8 mouse cellular contexts compared by ENCODE assay signal in genomic region chr8:78820673-78821310, GRCm38 (mm10). TPM values are rescaled to one million over a fixed set of nuclear protein-coding genes. Genes with fewer than 3 reads are reported as not detected.
DNase-seq lines count a peak whose midpoint lies in the region; ATAC-seq lines count a peak whose summit lies in the region.

Lsm6 (minus strand) TSS chr8:78821140.

- WGBS in heart, embryonic 10.5 days = under 1% methylated on average over 65 of the region's 70 CpGs
- WGBS in kidney, embryonic 15.5 days = under 1% methylated on average over 63 of the region's 70 CpGs

- H3K4me3 ChIP-seq in heart, embryonic 10.5 days = peak within 1 kb of the TSS; percentile 84
- peak within 1 kb of the TSS; percentile 92 for H3K4me3 ChIP-seq in kidney, embryonic 15.5 days (replicated peaks)

- H3K4me1 ChIP-seq in heart, embryonic 10.5 days = peaks cover 9% of the 10 kb centered on the region
- peaks cover 17% of the 10 kb centered on the region for H3K4me1 ChIP-seq in kidney, embryonic 15.5 days

- peak; percentile 97 for DNase-seq in B cell, adult 2 months
- peak; percentile 99 for DNase-seq in brain, adult 2 months (ENCODE audit: low read depth, low spot score)
- peak; percentile 97 for DNase-seq in heart, embryonic 10.5 days (ENCODE audit: low spot score)
- DNase-seq in liver = peak; percentile 95
- DNase-seq in spleen, postnatal 4 days (ENCODE audit: low spot score in 2 of 2) = peak; percentile 98 to 100

- H3K36me3 ChIP-seq in heart, embryonic 10.5 days = peaks cover 18% of the 10 kb centered on the region; the same call in 1 of the 2 replicates
- H3K36me3 ChIP-seq in kidney, embryonic 15.5 days = peaks cover 16% of the 10 kb centered on the region; the same call in 1 of the 2 replicates

- peak; percentile 91 for ATAC-seq in erythroblast, adult 5-6 weeks (replicated peaks; ENCODE audit: low FRiP score, poor library complexity, severe bottlenecking)
- peak; percentile 94 for ATAC-seq in kidney, embryonic 15.5 days (replicated peaks; ENCODE audit: low FRiP score)
- peak; percentile 85 for ATAC-seq in monocyte, adult 5-6 weeks (replicated peaks; ENCODE audit: insufficient number of reproducible peaks, low FRiP score, low TSS enrichment, poor library complexity, severe bottlenecking)

- peak within 1 kb of the TSS; percentile 64 for H3K4me2 ChIP-seq in kidney, embryonic 15.5 days

- H3K27me3 ChIP-seq in heart, embryonic 10.5 days (ENCODE audit: insufficient read depth, poor library complexity, severe bottlenecking) = no peaks in the 10 kb centered on the region
- no peaks in the 10 kb centered on the region for H3K27me3 ChIP-seq in kidney, embryonic 15.5 days

- H3K27ac ChIP-seq in heart, embryonic 10.5 days = peak within 1 kb of the TSS; percentile 98
- H3K27ac ChIP-seq in kidney, embryonic 15.5 days = peak within 1 kb of the TSS; percentile 99

- H3K9ac ChIP-seq in kidney, embryonic 15.5 days = peak within 1 kb of the TSS; percentile 86

- H3K9me3 ChIP-seq in heart, embryonic 10.5 days = no peaks in the 10 kb centered on the region
- no peaks in the 10 kb centered on the region for H3K9me3 ChIP-seq in kidney, embryonic 15.5 days (replicated peaks)

RNA-seq across cellular contexts. Expression of gene Lsm6, which starts in this region (rescaled TPM):
- total RNA-seq in erythroblast, adult 5-6 weeks (2015; ENCODE audit: low replicate concordance) = 30.1 and 40.7 TPM in 2 replicates
- total RNA-seq in erythroblast, adult 5-6 weeks (2017; ENCODE audit: low replicate concordance) = 21.8 and 71.2 TPM in 2 replicates
- 200 and 218 TPM in 2 replicates for polyA plus RNA-seq in heart, embryonic 10.5 days (2016; fragmentation: Nextera tagmentation; extraction: Ambion mirVana)
- 209 and 225 TPM in 2 replicates for polyA plus RNA-seq in kidney, embryonic 15.5 days (2015; fragmentation: Nextera tagmentation; extraction: Ambion mirVana)
- total RNA-seq in monocyte, adult 5-6 weeks (2017) = 63.7 to 87.2 TPM (median 85.5 TPM) in 3 replicates

Comparison
In these comparisons a context has a peak if more than half of its experiments do, and no peak if none do; other contexts are left out.
1. Peak in every context shown above with its lines: DNase-seq, ATAC-seq, H3K4me3 ChIP-seq and H3K27ac ChIP-seq.